Mouse (Mus musculus): ENCODE results near the gene Macf1. TPM values are rescaled to one million over a fixed set of nuclear protein-coding genes. Genes with fewer than 3 reads are reported as not detected.
"Not testable (repeated sequence)": the region's sequence is repeated elsewhere in the genome, so short reads cannot be mapped to it uniquely, and the experiment has no call there.

The Macf1 gene
- polyA plus RNA-seq, 1 experiment from 2014 or later: 82.9 TPM

DNA sequence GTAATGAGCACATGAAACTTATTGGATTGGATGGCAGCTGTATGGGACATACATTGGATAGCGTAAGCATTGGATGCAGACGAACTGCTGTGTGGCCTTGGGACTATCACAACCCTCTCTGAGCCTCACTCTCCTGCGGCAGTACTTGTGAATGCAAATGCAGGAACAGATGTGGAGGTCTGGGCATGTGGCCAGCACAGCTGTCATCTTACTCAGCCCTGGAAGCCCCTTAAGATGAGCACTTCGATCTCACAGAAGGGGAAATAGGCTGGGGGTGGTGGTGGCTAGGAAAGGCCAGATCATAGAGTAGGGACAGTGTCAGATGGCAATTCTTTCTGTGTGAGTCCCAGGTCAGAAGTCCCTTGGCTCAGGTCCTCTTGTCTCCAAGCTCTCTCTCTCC lies 346.5 kb downstream of the Macf1 start:
- Histone ChIP-seq H3K36me3 (ENCODE audit: control insufficient read depth, insufficient read depth) (no peaks in the 10 kb centered on the region), H3K9me3 (ENCODE audit: control insufficient read depth, low read length) (no peaks in the 10 kb centered on the region), H3K27me3 (replicated peaks; ENCODE audit: control insufficient read depth, insufficient read depth, low read length) (peaks cover 25% of the 10 kb centered on the region), H3K4me3 (replicated peaks; ENCODE audit: low read length) (no peak overlapping the region), H3K27ac (ENCODE audit: low read length) (no peak overlapping the region), H3K9ac (replicated peaks; ENCODE audit: low read depth, low read length) (no peak overlapping the region), H3K4me2 (ENCODE audit: low read length) (no peak overlapping the region), H3K4me1 (replicated peaks; ENCODE audit: control insufficient read depth, insufficient read depth, low read length) (peaks cover 5% of the 10 kb centered on the region)
- 70% methylated on average over 4 of the region's 4 CpGs for WGBS
- no peak for ATAC-seq

DNA sequence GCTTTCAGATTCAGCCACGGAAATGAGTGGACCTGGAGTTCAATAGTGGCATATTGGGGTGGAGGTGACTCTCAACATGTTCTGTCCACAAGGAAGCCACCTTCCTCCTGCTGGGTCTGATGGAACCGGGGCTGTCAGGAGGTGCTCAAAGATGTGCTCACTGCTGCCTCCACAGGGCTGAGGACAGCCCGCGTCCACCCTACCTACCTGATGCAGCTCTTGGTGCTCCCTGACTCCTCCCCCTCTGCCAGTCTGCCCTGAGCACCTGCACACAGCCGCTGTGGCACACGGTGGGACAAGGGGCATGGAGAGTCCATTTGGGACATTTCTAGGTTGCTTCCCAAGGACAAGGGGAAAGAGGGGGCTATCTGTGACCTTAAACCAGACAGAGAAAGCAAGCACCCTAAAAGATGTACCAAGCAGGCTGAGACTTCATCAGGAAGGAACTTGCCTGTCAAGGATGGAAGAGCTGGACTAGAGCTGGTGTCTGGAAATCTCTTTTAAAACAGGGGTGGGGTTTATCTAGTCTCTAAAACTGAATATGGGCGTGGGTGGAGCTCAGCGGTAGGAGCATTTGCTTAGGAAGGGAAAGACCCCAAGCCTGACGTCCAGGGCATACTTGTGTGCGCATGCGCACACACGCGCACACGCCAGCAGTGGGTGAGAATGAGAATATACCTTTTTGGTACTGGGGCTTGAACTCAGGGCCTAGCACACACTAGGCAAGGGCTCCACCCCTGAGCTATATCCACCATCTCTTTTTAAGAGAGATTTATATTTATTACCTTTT lies 348.2 kb downstream of the Macf1 start:
- H3K4me3 ChIP-seq (replicated peaks; ENCODE audit: low read length): no peak overlapping the region
- no peak overlapping the region for H3K9ac ChIP-seq (replicated peaks; ENCODE audit: low read depth, low read length)
- no peak for ATAC-seq
- H3K36me3 ChIP-seq (ENCODE audit: control insufficient read depth, insufficient read depth): no peaks in the 10 kb centered on the region
- 66% methylated on average over 14 of the region's 14 CpGs for WGBS
- H3K4me2 ChIP-seq (ENCODE audit: low read length): no peak overlapping the region
- no peak overlapping the region for H3K27ac ChIP-seq (ENCODE audit: low read length)
- H3K9me3 ChIP-seq (ENCODE audit: control insufficient read depth, low read length): no peaks in the 10 kb centered on the region
- peaks cover 9% of the 10 kb centered on the region for H3K27me3 ChIP-seq (replicated peaks; ENCODE audit: control insufficient read depth, insufficient read depth, low read length)
- no peaks in the 10 kb centered on the region for H3K4me1 ChIP-seq (replicated peaks; ENCODE audit: control insufficient read depth, insufficient read depth, low read length)

DNA sequence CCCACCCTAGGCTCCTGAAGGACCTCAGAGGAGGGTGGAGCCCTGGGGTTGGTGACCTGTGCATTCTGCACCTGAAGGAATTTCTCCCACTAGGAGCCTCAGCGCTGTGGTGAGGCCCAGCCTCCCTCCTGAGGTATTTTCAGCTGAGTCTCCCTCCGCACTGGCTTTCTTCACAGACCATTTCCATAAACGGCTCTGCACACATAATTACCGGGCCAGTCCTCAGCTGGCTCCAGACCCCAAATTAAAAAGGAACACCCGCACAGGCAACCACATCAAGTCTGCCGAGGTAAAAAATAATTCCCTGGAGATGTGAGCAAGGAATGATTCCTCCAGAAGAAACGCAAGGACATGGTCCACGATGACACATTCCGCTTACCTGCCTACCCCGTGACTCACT lies 348.9 kb downstream of the Macf1 start:
- 77% methylated on average over 10 of the region's 10 CpGs for WGBS
- not testable (repeated sequence) for H3K4me2 ChIP-seq (ENCODE audit: low read length); H3K27me3 ChIP-seq (replicated peaks; ENCODE audit: control insufficient read depth, insufficient read depth, low read length); H3K36me3 ChIP-seq (ENCODE audit: control insufficient read depth, insufficient read depth); H3K9ac ChIP-seq (replicated peaks; ENCODE audit: low read depth, low read length); H3K4me3 ChIP-seq (replicated peaks; ENCODE audit: low read length); H3K9me3 ChIP-seq (ENCODE audit: control insufficient read depth, low read length); ATAC-seq; H3K4me1 ChIP-seq (replicated peaks; ENCODE audit: control insufficient read depth, insufficient read depth, low read length); H3K27ac ChIP-seq (ENCODE audit: low read length)

DNA sequence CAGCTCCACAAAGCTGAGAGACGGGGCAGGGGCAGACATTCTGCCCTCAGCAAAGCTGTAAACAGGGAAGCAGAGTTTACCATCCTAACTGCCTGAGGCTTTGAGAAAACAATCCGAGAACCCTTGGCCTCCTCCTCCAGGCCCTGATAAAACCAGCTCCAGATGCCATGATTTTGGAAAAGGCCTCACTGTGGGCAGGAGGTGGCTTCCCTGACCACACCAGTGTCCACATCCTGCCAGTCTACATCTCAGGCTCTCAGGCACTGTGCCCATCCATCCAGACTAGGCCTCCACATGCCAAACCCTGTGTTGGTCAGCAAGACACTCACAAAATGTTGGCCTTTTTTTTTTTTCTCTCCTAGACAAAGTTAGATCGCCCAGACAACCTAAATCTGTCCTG lies 350.0 kb downstream of the Macf1 start:
- ATAC-seq: no peak
- 79% methylated on average over 3 of the region's 3 CpGs for WGBS
- H3K36me3 ChIP-seq (ENCODE audit: control insufficient read depth, insufficient read depth): no peaks in the 10 kb centered on the region
- H3K27ac ChIP-seq (ENCODE audit: low read length): no peak overlapping the region
- no peak overlapping the region for H3K4me3 ChIP-seq (replicated peaks; ENCODE audit: low read length)
- no peak overlapping the region for H3K4me2 ChIP-seq (ENCODE audit: low read length)
- H3K9ac ChIP-seq (replicated peaks; ENCODE audit: low read depth, low read length): no peak overlapping the region
- H3K4me1 ChIP-seq (replicated peaks; ENCODE audit: control insufficient read depth, insufficient read depth, low read length): no peaks in the 10 kb centered on the region
- no peaks in the 10 kb centered on the region for H3K27me3 ChIP-seq (replicated peaks; ENCODE audit: control insufficient read depth, insufficient read depth, low read length)
- no peaks in the 10 kb centered on the region for H3K9me3 ChIP-seq (ENCODE audit: control insufficient read depth, low read length)

DNA sequence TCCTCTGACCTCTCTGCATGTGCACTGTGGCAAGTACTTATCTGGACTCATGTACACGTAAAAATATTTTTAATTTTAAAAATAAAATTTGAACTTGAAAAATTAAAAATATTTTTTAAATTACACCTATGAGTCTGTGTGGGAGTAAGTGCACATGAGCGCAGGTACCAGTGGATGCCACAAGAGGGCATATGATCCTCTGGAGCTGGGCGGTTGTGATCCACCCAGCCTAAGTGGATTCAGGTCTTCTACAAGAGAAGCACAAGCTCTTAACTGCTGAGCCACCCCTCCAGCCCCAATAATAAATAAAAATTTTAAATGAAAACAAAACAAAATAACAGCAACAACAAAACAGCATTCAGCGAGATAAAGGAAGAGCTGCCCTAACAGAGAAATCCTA lies 351.0 kb downstream of the Macf1 start:
- H3K27ac ChIP-seq (ENCODE audit: low read length): no peak overlapping the region
- no peak overlapping the region for H3K9ac ChIP-seq (replicated peaks; ENCODE audit: low read depth, low read length)
- ATAC-seq: no peak
- H3K27me3 ChIP-seq (replicated peaks; ENCODE audit: control insufficient read depth, insufficient read depth, low read length): no peaks in the 10 kb centered on the region
- no peak overlapping the region for H3K4me3 ChIP-seq (replicated peaks; ENCODE audit: low read length)
- H3K4me1 ChIP-seq (replicated peaks; ENCODE audit: control insufficient read depth, insufficient read depth, low read length): no peaks in the 10 kb centered on the region
- H3K4me2 ChIP-seq (ENCODE audit: low read length): no peak overlapping the region
- WGBS: 96% methylated on average over 4 of the region's 4 CpGs
- H3K9me3 ChIP-seq (ENCODE audit: control insufficient read depth, low read length): no peaks in the 10 kb centered on the region
- H3K36me3 ChIP-seq (ENCODE audit: control insufficient read depth, insufficient read depth): no peaks in the 10 kb centered on the region

DNA sequence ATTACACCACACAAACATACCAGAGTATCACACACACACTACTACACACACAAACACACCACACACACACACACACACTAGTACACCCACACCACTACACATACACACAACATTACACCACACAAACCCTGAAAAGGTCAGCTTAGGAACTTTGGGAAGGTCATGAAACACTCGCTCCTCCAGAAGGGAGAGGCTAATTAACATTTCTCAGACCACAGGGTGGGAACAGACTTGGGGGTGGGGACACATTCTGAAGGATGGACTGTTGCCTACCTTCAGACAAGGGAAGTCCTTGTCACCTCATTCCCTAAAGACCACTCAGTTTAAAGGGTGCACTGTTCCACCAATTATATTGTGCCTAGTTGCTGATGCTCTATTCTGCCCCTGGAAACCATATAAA lies 352.2 kb downstream of the Macf1 start:
- H3K4me3 ChIP-seq (replicated peaks; ENCODE audit: low read length); H3K9me3 ChIP-seq (ENCODE audit: control insufficient read depth, low read length); H3K27ac ChIP-seq (ENCODE audit: low read length); H3K4me2 ChIP-seq (ENCODE audit: low read length); H3K27me3 ChIP-seq (replicated peaks; ENCODE audit: control insufficient read depth, insufficient read depth, low read length); H3K9ac ChIP-seq (replicated peaks; ENCODE audit: low read depth, low read length); ATAC-seq; H3K36me3 ChIP-seq (ENCODE audit: control insufficient read depth, insufficient read depth); H3K4me1 ChIP-seq (replicated peaks; ENCODE audit: control insufficient read depth, insufficient read depth, low read length): not testable (repeated sequence)
- 82% methylated on average over 1 of the region's 1 CpGs for WGBS

DNA sequence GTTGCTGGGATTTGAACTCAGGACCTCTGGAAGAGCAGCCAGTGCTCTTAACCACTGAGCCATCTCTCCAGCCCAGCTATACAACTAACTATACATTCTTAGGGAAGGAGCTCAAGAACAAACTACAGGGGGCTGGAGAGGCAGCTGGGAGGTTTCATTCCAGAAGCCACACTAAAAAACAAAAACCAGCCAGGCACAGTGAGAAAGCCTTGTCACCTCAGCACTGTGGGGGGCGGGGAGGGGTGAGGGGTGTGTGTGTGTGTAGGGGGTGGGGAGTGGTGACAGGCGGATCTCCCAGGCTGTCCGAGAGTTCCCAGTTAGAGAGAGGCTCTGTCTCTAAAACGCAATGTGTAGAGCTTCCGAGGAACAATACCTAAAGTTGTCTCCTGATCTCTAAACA lies 352.8 kb downstream of the Macf1 start:
- Histone ChIP-seq H3K4me3 (replicated peaks; ENCODE audit: low read length) (no peak overlapping the region), H3K4me1 (replicated peaks; ENCODE audit: control insufficient read depth, insufficient read depth, low read length) (no peaks in the 10 kb centered on the region), H3K36me3 (ENCODE audit: control insufficient read depth, insufficient read depth) (no peaks in the 10 kb centered on the region), H3K27me3 (replicated peaks; ENCODE audit: control insufficient read depth, insufficient read depth, low read length) (no peaks in the 10 kb centered on the region), H3K9ac (replicated peaks; ENCODE audit: low read depth, low read length) (no peak overlapping the region), H3K27ac (ENCODE audit: low read length) (no peak overlapping the region), H3K9me3 (ENCODE audit: control insufficient read depth, low read length) (no peaks in the 10 kb centered on the region), H3K4me2 (ENCODE audit: low read length) (no peak overlapping the region)
- 64% methylated on average over 5 of the region's 5 CpGs for WGBS
- ATAC-seq: no peak

DNA sequence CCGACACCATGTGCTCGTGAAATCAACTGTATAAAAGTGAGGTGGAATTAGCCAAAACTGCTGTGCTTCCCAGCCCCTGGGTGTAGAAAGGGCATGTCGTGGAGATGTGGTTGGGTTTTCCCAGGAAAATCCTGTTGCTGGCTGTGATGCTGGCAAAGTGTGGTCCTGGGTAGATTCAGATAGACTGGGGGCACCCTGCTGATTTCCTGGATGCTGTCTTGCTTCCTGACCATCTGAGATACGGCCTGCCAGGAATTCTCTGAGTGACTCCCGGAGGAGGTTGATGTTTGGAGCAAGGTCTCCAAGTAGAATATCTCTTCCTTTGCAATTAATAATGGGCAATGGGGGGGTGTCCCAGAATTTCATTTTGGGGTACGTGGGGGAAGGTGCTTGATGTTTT lies 355.2 kb downstream of the Macf1 start:
- no peaks in the 10 kb centered on the region for H3K36me3 ChIP-seq (ENCODE audit: control insufficient read depth, insufficient read depth)
- ATAC-seq: no peak
- no peak overlapping the region for H3K27ac ChIP-seq (ENCODE audit: low read length)
- WGBS: 72% methylated on average over 6 of the region's 6 CpGs
- no peaks in the 10 kb centered on the region for H3K9me3 ChIP-seq (ENCODE audit: control insufficient read depth, low read length)
- H3K27me3 ChIP-seq (replicated peaks; ENCODE audit: control insufficient read depth, insufficient read depth, low read length): no peaks in the 10 kb centered on the region
- H3K4me1 ChIP-seq (replicated peaks; ENCODE audit: control insufficient read depth, insufficient read depth, low read length): no peaks in the 10 kb centered on the region
- H3K9ac ChIP-seq (replicated peaks; ENCODE audit: low read depth, low read length): no peak overlapping the region
- no peak overlapping the region for H3K4me2 ChIP-seq (ENCODE audit: low read length)
- H3K4me3 ChIP-seq (replicated peaks; ENCODE audit: low read length): no peak overlapping the region

DNA sequence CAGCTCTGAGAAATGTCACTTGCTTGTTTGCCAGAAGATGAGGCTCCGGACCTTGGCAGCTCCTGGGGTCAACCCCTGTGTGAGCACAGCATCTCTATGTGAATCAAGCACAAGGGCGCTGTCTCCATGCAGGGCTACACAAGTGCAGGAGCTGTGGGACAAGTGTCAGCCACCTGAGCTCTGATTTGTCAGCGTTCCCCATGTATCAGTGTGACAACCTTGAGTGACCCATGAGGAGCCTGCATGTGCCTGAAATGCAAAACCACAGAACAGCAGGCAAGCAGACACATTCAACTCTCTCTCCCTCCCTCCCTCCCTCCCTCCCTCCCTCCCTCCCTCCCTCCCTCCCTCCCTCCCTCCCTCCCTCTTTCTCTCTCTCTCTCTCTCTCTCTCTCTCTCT lies 356.5 kb downstream of the Macf1 start:
- H3K36me3 ChIP-seq (ENCODE audit: control insufficient read depth, insufficient read depth): no peaks in the 10 kb centered on the region
- no peak overlapping the region for H3K9ac ChIP-seq (replicated peaks; ENCODE audit: low read depth, low read length)
- ATAC-seq: no peak
- H3K4me2 ChIP-seq (ENCODE audit: low read length): no peak overlapping the region
- WGBS: 68% methylated on average over 3 of the region's 3 CpGs
- H3K27ac ChIP-seq (ENCODE audit: low read length): no peak overlapping the region
- H3K27me3 ChIP-seq (replicated peaks; ENCODE audit: control insufficient read depth, insufficient read depth, low read length): peaks cover 4% of the 10 kb centered on the region
- H3K4me3 ChIP-seq (replicated peaks; ENCODE audit: low read length): no peak overlapping the region
- H3K9me3 ChIP-seq (ENCODE audit: control insufficient read depth, low read length): no peaks in the 10 kb centered on the region
- no peaks in the 10 kb centered on the region for H3K4me1 ChIP-seq (replicated peaks; ENCODE audit: control insufficient read depth, insufficient read depth, low read length)

DNA sequence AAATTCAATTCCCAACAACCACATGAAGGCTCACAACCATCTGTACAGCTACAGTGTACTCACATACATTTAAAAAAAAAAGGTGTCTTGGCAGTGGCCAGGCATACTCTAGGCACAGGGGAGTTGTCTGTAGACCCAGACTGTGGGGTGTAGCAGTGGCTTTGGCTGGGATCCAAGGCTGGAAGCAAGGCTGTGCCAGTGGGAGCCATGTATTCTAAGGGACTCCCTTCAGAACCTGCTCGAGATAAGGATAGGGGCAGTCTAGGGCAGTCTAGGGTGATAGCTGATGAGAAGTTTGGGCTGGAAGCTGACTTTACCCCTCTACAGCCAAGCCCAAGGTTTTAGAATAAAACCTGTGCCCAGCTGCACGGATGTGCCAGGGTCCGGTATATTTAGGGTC lies 358.1 kb downstream of the Macf1 start:
- H3K4me2 ChIP-seq (ENCODE audit: low read length): no peak overlapping the region
- no peaks in the 10 kb centered on the region for H3K4me1 ChIP-seq (replicated peaks; ENCODE audit: control insufficient read depth, insufficient read depth, low read length)
- H3K4me3 ChIP-seq (replicated peaks; ENCODE audit: low read length): no peak overlapping the region
- no peaks in the 10 kb centered on the region for H3K36me3 ChIP-seq (ENCODE audit: control insufficient read depth, insufficient read depth)
- H3K27me3 ChIP-seq (replicated peaks; ENCODE audit: control insufficient read depth, insufficient read depth, low read length): peaks cover 4% of the 10 kb centered on the region
- no peak overlapping the region for H3K9ac ChIP-seq (replicated peaks; ENCODE audit: low read depth, low read length)
- H3K27ac ChIP-seq (ENCODE audit: low read length): no peak overlapping the region
- H3K9me3 ChIP-seq (ENCODE audit: control insufficient read depth, low read length): no peaks in the 10 kb centered on the region
- 75% methylated on average over 3 of the region's 3 CpGs for WGBS
- ATAC-seq: no peak

Measured in forebrain, embryonic 16.5 days (tissue).